Mouse (Mus musculus) liver, adult 2 months (tissue): Measurements from ENCODE around the gene Ggnbp2.
"Not testable (repeated sequence)": the region's sequence is repeated elsewhere in the genome, so short reads cannot be mapped to it uniquely, and the experiment has no call there.

Experiments
- CTCF ChIP-seq: fragments of 200-500 bp; IDR thresholded peaks from 2 replicates; pipeline ENCODE4 v1.5.1; 2011; ENCODE audit warnings: low read depth, low read length, control low read depth
- POLR2A ChIP-seq: fragments of 200-500 bp; IDR thresholded peaks from 2 replicates; pipeline ENCODE4 v1.6.1; 2011; ENCODE audit warnings: low read length, control low read depth; ENCODE audit not compliant: insufficient read depth; ENCODE audit errors: extremely low read depth

- not testable (repeated sequence) for TF ChIP-seq CTCF, POLR2A
Measured at GRCm38 (mm10) chr11:84876020-84876419, 5.4 kb upstream of the Ggnbp2 start.
